Mouse (Mus musculus) olfactory bulb, adult 2 months (tissue): ENCODE results near the gene Tmem211.

Experiments used
- CTCF ChIP-seq: fragments of 200-500 bp; IDR thresholded peaks from 2 replicates; pipeline ENCODE4 v1.5.1; 2012; ENCODE audit warnings: low read depth, mild to moderate bottlenecking, low read length, moderate library complexity; ENCODE audit not compliant: insufficient read depth
- POLR2A ChIP-seq: fragments of 200-500 bp; IDR thresholded peaks from 2 replicates; pipeline ENCODE4 v1.6.1; 2012; ENCODE audit warnings: mild to moderate bottlenecking, low read depth, low read length, moderate library complexity; ENCODE audit not compliant: insufficient read depth

DNA sequence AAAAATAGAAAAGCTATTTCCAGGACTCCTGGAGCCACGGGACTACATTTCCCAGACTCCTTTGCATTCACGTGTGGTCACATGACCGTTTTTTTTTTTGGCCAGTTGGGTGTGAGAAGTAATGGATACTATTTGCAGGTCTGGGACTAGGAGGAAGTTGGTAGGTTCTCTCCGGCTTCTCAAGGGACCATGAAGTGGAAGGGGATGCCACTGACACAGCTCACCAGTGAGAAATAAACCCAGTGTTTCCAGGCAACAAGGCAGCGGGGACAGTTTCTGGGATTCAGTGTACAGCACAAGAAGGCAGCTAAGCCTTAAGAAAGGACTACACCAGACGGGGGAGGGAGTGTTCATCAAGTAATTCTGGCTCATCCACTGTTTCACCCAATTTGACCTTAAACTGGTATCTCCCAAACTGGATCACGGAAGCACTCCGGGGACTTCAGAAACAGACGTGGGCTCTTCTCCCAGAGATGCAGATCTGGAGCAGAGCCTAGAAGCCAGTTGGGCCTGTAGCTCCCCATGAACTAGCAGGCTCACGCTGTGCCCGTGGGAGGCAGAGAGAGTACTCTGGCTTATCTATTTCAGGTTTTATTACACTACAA is 44.6 kb downstream of the Tmem211 start:
- no peak for TF ChIP-seq CTCF
- no peak for TF ChIP-seq POLR2A
